Mouse (Mus musculus) G1E (cell line): ENCODE data around the gene Lrrn4cl.

Experiments used
- CTCF ChIP-seq: IDR thresholded peaks from 2 replicates; pipeline ENCODE4 v1.5.1; 2012; ENCODE audit warnings: low read depth, low read length, inconsistent platforms, mixed read lengths
- GATA1 ChIP-seq: IDR thresholded peaks from 2 replicates; pipeline ENCODE4 v1.6.1; 2012; ENCODE audit warnings: borderline replicate concordance, low read length, inconsistent platforms, mixed read lengths
- GATA2 ChIP-seq: IDR thresholded peaks from 2 replicates; pipeline ENCODE4 v1.6.1; 2012; ENCODE audit warnings: low read depth, low read length, inconsistent platforms, borderline replicate concordance
- POLR2AphosphoS5 ChIP-seq: IDR thresholded peaks from 2 replicates; pipeline ENCODE4 v1.6.1; 2012; ENCODE audit warnings: low read depth, low read length, inconsistent platforms; ENCODE audit not compliant: insufficient replicate concordance
- TAL1 ChIP-seq: conservative IDR thresholded peaks from 2 replicates; pipeline ENCODE4 v1.6.1; 2012; ENCODE audit warnings: low read depth, low read length, inconsistent platforms, mixed read lengths

DNA sequence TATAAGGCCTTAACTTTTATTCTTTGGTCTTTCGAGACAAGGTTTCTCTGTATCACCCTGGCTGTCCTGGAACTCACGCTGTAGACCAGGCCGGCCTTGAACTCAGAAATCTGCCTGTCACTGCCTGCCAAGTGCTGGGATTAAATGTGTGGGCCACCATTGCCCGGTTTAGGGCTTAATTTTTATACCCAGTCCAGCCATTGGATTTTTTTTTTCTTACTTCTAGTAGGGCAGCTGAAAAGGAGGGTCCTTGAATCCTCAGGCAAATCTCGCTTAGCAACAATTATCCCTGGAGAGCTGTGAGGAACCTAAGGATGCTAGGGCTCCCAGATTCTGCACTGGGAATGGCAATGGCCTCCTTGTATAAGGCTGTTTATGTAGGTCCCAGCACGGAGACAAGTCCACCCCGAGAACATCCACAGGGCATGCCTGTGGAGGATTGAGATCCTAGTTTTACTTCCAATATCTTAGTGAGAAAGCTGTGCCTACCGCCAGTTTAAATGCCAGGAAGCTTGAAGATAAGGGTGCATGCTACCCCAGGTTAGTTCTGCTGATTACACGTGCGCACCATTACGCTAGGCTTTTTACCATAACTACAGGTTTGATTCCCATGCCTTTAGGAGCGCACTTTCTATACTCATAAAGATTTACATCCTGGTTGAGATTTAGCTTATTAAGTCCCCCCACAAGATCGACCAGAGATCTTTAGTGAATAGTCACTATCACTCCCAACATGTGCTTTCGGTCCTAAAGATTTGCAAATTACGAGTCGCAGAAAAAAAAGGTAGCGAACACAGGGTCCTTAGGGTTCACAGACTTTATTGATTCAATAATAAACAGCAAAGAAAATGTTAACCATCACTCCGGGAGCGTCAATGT, 37.3 kb downstream of the Lrrn4cl start:
- no peak for TF ChIP-seq GATA1
- no peak for TF ChIP-seq CTCF
- 0 out of 2 replicates have a peak, but pooled peaks have one; percentile 32 for TF ChIP-seq POLR2AphosphoS5
- no peak for TF ChIP-seq GATA2
- TF ChIP-seq TAL1: no peak
